23 mouse cellular contexts compared by ENCODE assay signal in genomic region chr8:95123455-95123854, GRCm38 (mm10). TPM values are rescaled to one million over a fixed set of nuclear protein-coding genes. Genes with fewer than 3 reads are reported as not detected.
DNase-seq lines count a peak whose midpoint lies in the region; ATAC-seq and TF ChIP-seq lines count a peak whose summit lies in the region.
"Had no signal": no experiment of that assay in that cellular context is flagged by ENCODE, and none has a peak within 500 bp of the region (broad histone marks: within the 10 kb centered on the region; RNA-seq: fewer than 3 reads in every experiment).

No protein-coding gene starts in this region.

- H3K9me3 ChIP-seq in hindbrain, postnatal 0 days (ENCODE audit: low read length): no peaks in the 10 kb centered on the region
- H3K9me3 ChIP-seq in hindbrain, embryonic 14.5 days (ENCODE audit: control insufficient read depth, low read length): no peaks in the 10 kb centered on the region
- no peaks in the 10 kb centered on the region for H3K9me3 ChIP-seq in liver, embryonic 14.5 days (ENCODE audit: control insufficient read depth, low read length)
- H3K9me3 ChIP-seq in stomach, postnatal 0 days (ENCODE audit: control insufficient read depth, low read length): no peaks in the 10 kb centered on the region
- H3K9me3 ChIP-seq: embryonic facial prominence, embryonic 12.5 days; G1E; hindbrain, embryonic 12.5 days; liver, embryonic 13.5 days; midbrain, embryonic 12.5 days had no signal

- H3K4me2 ChIP-seq in hindbrain, postnatal 0 days (ENCODE audit: low read depth, low read length): no peak overlapping the region
- H3K4me2 ChIP-seq in hindbrain, embryonic 14.5 days (replicated peaks): no peak overlapping the region
- no peak overlapping the region for H3K4me2 ChIP-seq in liver, embryonic 14.5 days (ENCODE audit: low read depth)
- no peak overlapping the region for H3K4me2 ChIP-seq in stomach, postnatal 0 days (replicated peaks; ENCODE audit: low read depth)
- H3K4me2 ChIP-seq: embryonic facial prominence, embryonic 12.5 days; hindbrain, embryonic 12.5 days; liver, embryonic 13.5 days; midbrain, embryonic 12.5 days had no signal

- H3K36me3 ChIP-seq in hindbrain, postnatal 0 days (ENCODE audit: insufficient read depth, low read length): no peaks in the 10 kb centered on the region
- peaks cover 18% of the 10 kb centered on the region for H3K36me3 ChIP-seq in hindbrain, embryonic 14.5 days (replicated peaks; ENCODE audit: control insufficient read depth, insufficient read depth)
- H3K36me3 ChIP-seq in liver, embryonic 14.5 days (replicated peaks; ENCODE audit: control insufficient read depth, insufficient read depth, low read depth): no peaks in the 10 kb centered on the region
- H3K36me3 ChIP-seq in stomach, postnatal 0 days (ENCODE audit: control insufficient read depth, insufficient read depth, low read length): peaks cover 5% of the 10 kb centered on the region; the same call in 1 of the 2 replicates
- H3K36me3 ChIP-seq: G1E; midbrain, embryonic 12.5 days had no signal

- H3K4me1 ChIP-seq in hindbrain, postnatal 0 days (ENCODE audit: insufficient read depth, low read length): no peaks in the 10 kb centered on the region
- H3K4me1 ChIP-seq in hindbrain, embryonic 14.5 days (replicated peaks; ENCODE audit: control insufficient read depth, insufficient read depth, low read length): no peaks in the 10 kb centered on the region
- H3K4me1 ChIP-seq in liver, embryonic 14.5 days (replicated peaks; ENCODE audit: control insufficient read depth in 2 of 2, insufficient read depth in 2 of 2, low read length in 1 of 2): no peaks in the 10 kb centered on the region
- H3K4me1 ChIP-seq in stomach, postnatal 0 days (replicated peaks; ENCODE audit: control insufficient read depth, insufficient read depth): no peaks in the 10 kb centered on the region
- H3K4me1 ChIP-seq: embryonic facial prominence, embryonic 12.5 days; liver, embryonic 13.5 days; midbrain, embryonic 12.5 days had no signal

- H3K9ac ChIP-seq in hindbrain, postnatal 0 days (replicated peaks; ENCODE audit: low read length): no peak overlapping the region
- no peak overlapping the region for H3K9ac ChIP-seq in hindbrain, embryonic 14.5 days
- H3K9ac ChIP-seq in liver, embryonic 14.5 days (replicated peaks): no peak overlapping the region
- H3K9ac ChIP-seq in stomach, postnatal 0 days (ENCODE audit: low read length): no peak overlapping the region
- H3K9ac ChIP-seq: embryonic facial prominence, embryonic 12.5 days; hindbrain, embryonic 12.5 days; liver, embryonic 13.5 days; midbrain, embryonic 12.5 days had no signal

- TF ChIP-seq CTCF in hindbrain, postnatal 0 days (IDR thresholded peaks at IDR 0.05; ENCODE audit: low read depth): peak; percentile 45
- TF ChIP-seq CTCF in liver, embryonic 14.5 days (IDR thresholded peaks at IDR 0.05; ENCODE audit: low read depth): peak; percentile 59
- peak; percentile 49 for TF ChIP-seq CTCF in stomach, postnatal 0 days (IDR thresholded peaks at IDR 0.05; ENCODE audit: low read depth)

- ATAC-seq in hindbrain, postnatal 0 days: no peak
- no peak for ATAC-seq in hindbrain, embryonic 14.5 days (ENCODE audit: low FRiP score)
- no peak for ATAC-seq in liver, embryonic 14.5 days (ENCODE audit: insufficient read depth)
- no peak for ATAC-seq in stomach, postnatal 0 days (ENCODE audit: low FRiP score, low TSS enrichment)
- ATAC-seq: forebrain, embryonic 16.5 days; intestine, embryonic 16.5 days had no signal

- DNase-seq in hindbrain, postnatal 0 days (ENCODE audit: low spot score): no peak
- no peak for DNase-seq in hindbrain, embryonic 14.5 days (ENCODE audit: low spot score)
- no peak for DNase-seq in liver, embryonic 14.5 days (ENCODE audit: low read depth in 3 of 3, low spot score in 3 of 3)
- DNase-seq in liver: no peak
- peak; percentile 34 for DNase-seq in thymus, postnatal 4 days
- no peak for DNase-seq in thymus, postnatal 0 days (ENCODE audit: low spot score)
- DNase-seq in stomach, postnatal 0 days (ENCODE audit: low spot score): no peak
- DNase-seq in right cerebral cortex, postnatal 25 days: no peak
- DNase-seq: adrenal gland, postnatal 25 days; cerebellum, adult 9-10 months; gastrocnemius, postnatal 10 days; heart, adult 18-20 months; liver, embryonic 13.5 days; right cerebral cortex, postnatal 4 days; thymus, adult 2 months had no signal

- no peak for TF ChIP-seq EP300 in liver, embryonic 14.5 days (IDR thresholded peaks at IDR 0.05; ENCODE audit: low read depth)
- no peak for TF ChIP-seq EP300 in stomach, postnatal 0 days (optimal IDR thresholded peaks at IDR 0.05)

- no peak overlapping the region for H3K4me3 ChIP-seq in hindbrain, postnatal 0 days (ENCODE audit: low read length)
- H3K4me3 ChIP-seq in hindbrain, embryonic 14.5 days (replicated peaks; ENCODE audit: low read length): no peak overlapping the region
- H3K4me3 ChIP-seq in liver, embryonic 14.5 days (ENCODE audit: insufficient read depth in 1 of 2, low read depth in 2 of 2, low read length in 2 of 2): no peak overlapping the region
- H3K4me3 ChIP-seq in stomach, postnatal 0 days (ENCODE audit: low read depth, low read length): no peak overlapping the region
- H3K4me3 ChIP-seq: embryonic facial prominence, embryonic 12.5 days; hindbrain, embryonic 12.5 days; liver, embryonic 13.5 days; midbrain, embryonic 12.5 days; myocyte had no signal

- WGBS in hindbrain, postnatal 0 days: 85% methylated on average over 5 of the region's 5 CpGs
- WGBS in hindbrain, embryonic 14.5 days: 89% methylated on average over 5 of the region's 5 CpGs
- WGBS in liver, embryonic 14.5 days (ENCODE audit: insufficient replicate concordance): 62% methylated on average over 5 of the region's 5 CpGs
- 87% methylated on average over 5 of the region's 5 CpGs for WGBS in stomach, postnatal 0 days

- H3K27ac ChIP-seq in hindbrain, postnatal 0 days: no peak overlapping the region
- no peak overlapping the region for H3K27ac ChIP-seq in hindbrain, embryonic 14.5 days
- H3K27ac ChIP-seq in liver, embryonic 14.5 days: no peak overlapping the region
- H3K27ac ChIP-seq in stomach, postnatal 0 days (replicated peaks): no peak overlapping the region
- H3K27ac ChIP-seq: embryonic facial prominence, embryonic 12.5 days; hindbrain, embryonic 12.5 days; liver, embryonic 13.5 days; macrophage; midbrain, embryonic 12.5 days had no signal

- H3K27me3 ChIP-seq in hindbrain, postnatal 0 days (ENCODE audit: insufficient read depth, low read length): no peaks in the 10 kb centered on the region
- no peaks in the 10 kb centered on the region for H3K27me3 ChIP-seq in hindbrain, embryonic 14.5 days (ENCODE audit: control insufficient read depth, insufficient read depth, low read length)
- no peaks in the 10 kb centered on the region for H3K27me3 ChIP-seq in liver, embryonic 14.5 days (ENCODE audit: control insufficient read depth, insufficient read depth, low read length)
- no peaks in the 10 kb centered on the region for H3K27me3 ChIP-seq in stomach, postnatal 0 days (ENCODE audit: control insufficient read depth, insufficient read depth, low read length)
- H3K27me3 ChIP-seq: embryonic facial prominence, embryonic 12.5 days; hindbrain, embryonic 12.5 days; liver, embryonic 13.5 days; midbrain, embryonic 12.5 days had no signal

RNA-seq across cellular contexts. Expression of gene Katnb1, which starts 42.5 kb away (rescaled TPM):
- 59.6 and 63.3 TPM in 2 replicates for total RNA-seq in hindbrain, postnatal 0 days (2014; rRNA removed)
- polyA plus RNA-seq in hindbrain, postnatal 0 days (2015; fragmentation: Nextera tagmentation; extraction: Ambion mirVana): 45.3 and 48.4 TPM in 2 replicates
- polyA plus RNA-seq in hindbrain, embryonic 14.5 days (2014; fragmentation: Nextera tagmentation; extraction: Ambion mirVana): 36.6 and 39.2 TPM in 2 replicates
- polyA plus RNA-seq in liver, embryonic 14.5 days (2012; rRNA removed): 7.4 and 8.4 TPM in 2 replicates
- 8.0 and 10.1 TPM in 2 replicates for polyA plus RNA-seq in liver, embryonic 14.5 days (2014; fragmentation: Nextera tagmentation; extraction: Ambion mirVana)
- polyA plus RNA-seq in thymus, postnatal 0 days (2015; fragmentation: Nextera tagmentation; extraction: Ambion mirVana): 20.1 and 20.3 TPM in 2 replicates
- 11.6 and 12.4 TPM in 2 replicates for polyA plus RNA-seq in stomach, postnatal 0 days (2015; fragmentation: Nextera tagmentation; extraction: Ambion mirVana)
